Mouse (Mus musculus): Measurements from ENCODE around the gene Cxcl14. TPM values are rescaled to one million over a fixed set of nuclear protein-coding genes. Genes with fewer than 3 reads are reported as not detected.

Gene Cxcl14
- polyA plus RNA-seq, 1 experiment from 2014 or later, result 37.6 TPM

DNA sequence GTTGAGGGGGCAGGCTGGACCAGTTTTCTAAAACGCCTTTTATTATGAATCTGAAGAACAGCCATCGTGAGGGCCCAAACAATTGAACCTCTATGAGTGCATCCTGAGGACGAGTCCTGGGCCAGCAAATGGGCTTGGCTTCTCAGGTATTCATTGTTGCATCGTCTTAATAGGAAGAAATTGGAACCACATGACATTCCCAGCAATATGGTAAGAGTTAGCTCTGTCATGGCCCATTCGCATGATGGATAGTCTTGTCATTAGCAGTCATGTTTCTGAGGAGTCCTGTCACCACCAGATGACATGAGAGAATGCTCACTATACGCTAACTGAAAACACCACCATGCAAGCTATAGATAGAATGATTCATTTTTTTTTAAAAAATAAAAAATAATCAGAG is 32.8 kb upstream of the Cxcl14 start:
- 87% methylated on average over 6 of the region's 6 CpGs for WGBS
- Histone ChIP-seq H3K9ac (replicated peaks) (no peak overlapping the region), H3K36me3 (no peaks in the 10 kb centered on the region), H3K4me2 (replicated peaks) (no peak overlapping the region), H3K9me3 (no peaks in the 10 kb centered on the region), H3K27ac (replicated peaks) (no peak overlapping the region), H3K27me3 (peaks cover 40% of the 10 kb centered on the region), H3K4me3 (no peak overlapping the region), H3K4me1 (peaks cover 20% of the 10 kb centered on the region)
- ATAC-seq (ENCODE audit: low FRiP score, low read depth), result no peak

DNA sequence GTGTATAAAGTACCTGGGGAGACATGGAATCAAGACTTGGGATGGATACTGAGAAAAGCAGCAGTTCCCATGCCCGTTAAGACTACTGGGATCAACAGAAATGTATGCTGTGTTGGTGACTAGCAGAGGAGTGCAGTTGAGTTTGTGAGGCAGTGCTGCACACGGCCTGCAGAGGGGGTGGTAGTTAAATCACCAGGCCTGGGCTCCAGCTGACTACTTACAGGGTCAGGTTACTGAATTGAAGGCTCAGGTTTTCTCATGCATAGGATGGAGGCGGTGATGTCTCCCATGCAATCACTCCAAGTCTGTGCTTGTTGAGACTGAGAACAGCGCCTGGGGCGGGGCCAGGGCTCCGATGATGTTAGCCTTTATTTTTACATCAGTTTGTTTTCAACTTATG is 31.4 kb upstream of the Cxcl14 start:
- no peaks in the 10 kb centered on the region for H3K36me3 ChIP-seq
- peaks cover 30% of the 10 kb centered on the region for H3K27me3 ChIP-seq
- no peak overlapping the region for H3K4me3 ChIP-seq
- no peak overlapping the region for H3K27ac ChIP-seq (replicated peaks)
- no peak for ATAC-seq (ENCODE audit: low FRiP score, low read depth)
- H3K9ac ChIP-seq (replicated peaks), result no peak overlapping the region
- H3K9me3 ChIP-seq, result no peaks in the 10 kb centered on the region
- 31% methylated on average over 6 of the region's 6 CpGs for WGBS
- H3K4me1 ChIP-seq, result peaks cover 20% of the 10 kb centered on the region
- no peak overlapping the region for H3K4me2 ChIP-seq (replicated peaks)

DNA sequence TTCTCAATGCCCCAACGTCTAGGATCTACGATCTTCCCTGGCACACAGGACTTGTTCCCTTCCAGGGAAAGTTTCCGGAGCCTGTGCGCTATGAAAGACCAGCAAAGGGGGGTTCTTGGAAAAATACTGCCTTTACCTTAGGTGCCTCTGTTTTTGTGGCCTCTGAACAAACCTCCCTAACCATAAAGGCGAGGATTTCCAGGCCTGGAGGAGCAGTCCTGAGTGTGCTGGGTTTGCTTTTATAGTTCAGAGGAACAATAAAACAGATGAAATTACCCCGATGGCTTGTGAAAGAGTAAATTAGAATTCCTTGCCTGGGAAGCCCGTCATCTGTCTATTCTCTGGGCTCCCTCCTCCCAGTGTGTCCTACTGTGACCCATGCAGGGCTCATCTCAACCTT is 25.3 kb upstream of the Cxcl14 start:
- WGBS, result 72% methylated on average over 7 of the region's 7 CpGs

DNA sequence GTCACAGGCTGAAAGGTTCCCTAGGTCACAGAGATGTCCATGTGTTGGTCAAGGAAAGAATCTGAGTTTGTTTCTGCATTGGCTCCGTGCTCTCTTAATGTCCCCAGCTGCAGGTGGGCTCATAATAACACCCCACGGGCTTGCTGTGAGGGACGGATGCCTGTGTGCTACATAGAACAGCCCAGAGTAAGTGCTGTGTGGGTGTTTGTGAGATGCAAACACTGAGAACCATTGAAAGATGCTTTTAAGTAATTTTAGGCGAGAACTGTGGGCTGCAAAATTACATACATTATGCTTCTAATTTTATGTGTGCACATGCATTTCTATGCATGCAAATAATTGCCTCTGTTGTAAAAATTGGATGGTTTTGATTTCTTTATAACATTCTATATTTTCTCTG is 20.6 kb upstream of the Cxcl14 start:
- H3K9me3 ChIP-seq, result no peaks in the 10 kb centered on the region
- no peaks in the 10 kb centered on the region for H3K36me3 ChIP-seq
- H3K4me1 ChIP-seq, result peaks cover 17% of the 10 kb centered on the region
- H3K27ac ChIP-seq (replicated peaks), result no peak overlapping the region
- no peak overlapping the region for H3K4me2 ChIP-seq (replicated peaks)
- no peak overlapping the region for H3K9ac ChIP-seq (replicated peaks)
- no peak for ATAC-seq (ENCODE audit: low FRiP score, low read depth)
- H3K4me3 ChIP-seq, result no peak overlapping the region
- H3K27me3 ChIP-seq, result peaks cover 56% of the 10 kb centered on the region
- WGBS, result 64% methylated on average over 4 of the region's 4 CpGs

More for the DNA sequence above, 25.3 kb upstream of the Cxcl14 start:
- no peak for ATAC-seq (ENCODE audit: low FRiP score, low read depth)
- Histone ChIP-seq H3K9ac (replicated peaks) (no peak overlapping the region), H3K4me1 (no peaks in the 10 kb centered on the region), H3K36me3 (no peaks in the 10 kb centered on the region), H3K27ac (replicated peaks) (no peak overlapping the region), H3K9me3 (no peaks in the 10 kb centered on the region), H3K27me3 (peaks cover 47% of the 10 kb centered on the region), H3K4me2 (replicated peaks) (no peak overlapping the region), H3K4me3 (no peak overlapping the region)

DNA sequence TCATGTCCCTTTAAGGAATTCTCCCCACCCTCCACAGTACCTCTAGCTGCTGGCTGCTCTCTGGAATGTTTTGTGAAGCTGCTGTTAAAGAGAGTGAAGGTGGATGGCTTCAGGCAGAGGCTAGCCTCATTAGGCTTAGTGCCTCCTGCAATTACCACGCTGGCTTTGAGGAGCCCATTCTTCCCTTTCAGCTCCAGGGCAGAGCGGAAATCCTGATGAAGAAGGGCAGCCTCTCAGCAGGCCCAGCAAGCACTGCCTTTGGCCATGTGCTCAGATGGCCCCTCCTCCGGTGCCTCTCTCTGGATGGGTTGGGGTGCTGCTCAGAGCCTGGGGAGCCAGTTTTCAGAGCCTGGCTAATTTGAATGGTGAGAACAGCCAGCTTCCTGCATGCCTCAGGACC is 18.9 kb upstream of the Cxcl14 start:
- Histone ChIP-seq H3K27me3 (peaks cover 42% of the 10 kb centered on the region), H3K9me3 (peaks cover 6% of the 10 kb centered on the region; the same call in 1 of the 2 replicates), H3K4me1 (peaks cover 17% of the 10 kb centered on the region), H3K4me3 (no peak overlapping the region), H3K9ac (replicated peaks) (no peak overlapping the region), H3K27ac (replicated peaks) (no peak overlapping the region), H3K36me3 (no peaks in the 10 kb centered on the region), H3K4me2 (replicated peaks) (no peak overlapping the region)
- 13% methylated on average over 3 of the region's 3 CpGs for WGBS
- ATAC-seq (ENCODE audit: low FRiP score, low read depth), result peak; percentile 85

DNA sequence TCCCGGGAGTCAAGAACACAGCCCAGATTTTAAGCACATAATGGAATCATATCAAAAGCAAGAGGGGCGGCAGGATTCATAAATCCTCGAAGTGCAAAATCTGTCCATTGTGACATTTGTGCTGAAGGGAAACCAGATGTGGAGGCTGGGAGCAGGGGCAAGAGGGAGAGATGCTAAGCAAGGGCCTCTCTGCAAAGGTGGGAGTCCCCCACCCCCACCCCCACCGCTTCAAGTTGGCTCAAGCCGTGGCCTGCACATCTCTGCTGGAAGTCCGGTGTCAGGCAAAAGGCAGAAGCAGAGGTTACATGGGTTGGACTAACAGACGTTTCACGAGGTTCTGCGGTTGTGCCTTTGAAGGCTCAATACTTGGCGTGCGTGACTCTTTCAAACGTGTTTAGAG is 8.7 kb upstream of the Cxcl14 start:
- H3K27ac ChIP-seq (replicated peaks), result no peak overlapping the region
- H3K4me3 ChIP-seq, result no peak overlapping the region
- no peaks in the 10 kb centered on the region for H3K4me1 ChIP-seq
- H3K36me3 ChIP-seq, result no peaks in the 10 kb centered on the region
- no peak for ATAC-seq (ENCODE audit: low FRiP score, low read depth)
- no peaks in the 10 kb centered on the region for H3K9me3 ChIP-seq
- 70% methylated on average over 12 of the region's 12 CpGs for WGBS
- H3K9ac ChIP-seq (replicated peaks), result no peak overlapping the region
- no peak overlapping the region for H3K4me2 ChIP-seq (replicated peaks)
- peaks cover 46% of the 10 kb centered on the region for H3K27me3 ChIP-seq

DNA sequence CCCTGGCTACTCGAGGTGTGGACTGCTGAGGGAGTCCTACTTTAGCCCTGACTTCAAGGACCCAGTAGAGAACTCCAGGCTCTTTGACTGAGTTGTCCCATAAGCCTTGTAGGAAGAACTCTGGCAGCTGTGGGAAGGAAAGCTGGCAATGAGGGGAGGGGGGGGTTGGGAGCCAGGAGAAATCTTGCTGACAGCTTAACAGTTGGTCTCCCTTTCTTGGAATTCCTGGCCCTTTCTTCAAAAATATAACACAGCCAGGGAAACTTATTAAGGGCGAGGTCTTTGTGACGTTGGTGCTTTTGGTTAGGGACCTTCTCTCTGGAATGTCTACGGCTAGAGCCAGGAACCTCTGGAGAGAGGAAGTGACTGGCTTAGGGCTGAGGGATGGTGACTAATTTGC is 8.1 kb upstream of the Cxcl14 start:
- H3K4me2 ChIP-seq (replicated peaks), result no peak overlapping the region
- H3K27me3 ChIP-seq, result peaks cover 51% of the 10 kb centered on the region
- no peak overlapping the region for H3K9ac ChIP-seq (replicated peaks)
- H3K36me3 ChIP-seq, result no peaks in the 10 kb centered on the region
- no peak overlapping the region for H3K4me3 ChIP-seq
- WGBS, result 65% methylated on average over 4 of the region's 4 CpGs
- no peaks in the 10 kb centered on the region for H3K9me3 ChIP-seq
- no peak for ATAC-seq (ENCODE audit: low FRiP score, low read depth)
- H3K4me1 ChIP-seq, result no peaks in the 10 kb centered on the region
- no peak overlapping the region for H3K27ac ChIP-seq (replicated peaks)

DNA sequence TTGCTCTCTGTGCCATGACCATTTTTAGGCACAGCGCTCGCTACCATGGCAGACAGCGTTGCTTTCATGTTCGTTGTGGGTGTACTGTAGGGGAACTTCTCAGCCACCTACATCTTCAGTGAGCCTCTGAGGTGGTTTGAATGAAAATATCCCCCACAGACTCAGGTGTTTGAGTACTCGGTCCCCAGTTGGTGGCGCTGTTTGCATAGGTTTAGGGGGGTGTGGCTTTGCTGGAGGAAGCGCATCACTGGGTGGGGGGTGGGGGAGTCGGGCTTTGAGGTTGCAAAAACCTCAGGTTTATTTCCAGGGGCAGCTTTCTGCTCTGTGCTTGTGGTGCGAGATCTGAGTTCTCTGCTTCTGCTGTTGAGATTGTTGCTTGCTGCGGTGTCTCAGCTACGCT is 3.0 kb upstream of the Cxcl14 start:
- H3K9ac ChIP-seq (replicated peaks), result no peak overlapping the region
- H3K4me3 ChIP-seq, result no peak overlapping the region
- H3K36me3 ChIP-seq, result no peaks in the 10 kb centered on the region
- H3K27me3 ChIP-seq, result peaks cover 74% of the 10 kb centered on the region
- WGBS, result 93% methylated on average over 11 of the region's 11 CpGs
- peaks cover 20% of the 10 kb centered on the region for H3K4me1 ChIP-seq
- H3K27ac ChIP-seq (replicated peaks), result no peak overlapping the region
- no peak for ATAC-seq (ENCODE audit: low FRiP score, low read depth)
- H3K4me2 ChIP-seq (replicated peaks), result no peak overlapping the region
- no peaks in the 10 kb centered on the region for H3K9me3 ChIP-seq

DNA sequence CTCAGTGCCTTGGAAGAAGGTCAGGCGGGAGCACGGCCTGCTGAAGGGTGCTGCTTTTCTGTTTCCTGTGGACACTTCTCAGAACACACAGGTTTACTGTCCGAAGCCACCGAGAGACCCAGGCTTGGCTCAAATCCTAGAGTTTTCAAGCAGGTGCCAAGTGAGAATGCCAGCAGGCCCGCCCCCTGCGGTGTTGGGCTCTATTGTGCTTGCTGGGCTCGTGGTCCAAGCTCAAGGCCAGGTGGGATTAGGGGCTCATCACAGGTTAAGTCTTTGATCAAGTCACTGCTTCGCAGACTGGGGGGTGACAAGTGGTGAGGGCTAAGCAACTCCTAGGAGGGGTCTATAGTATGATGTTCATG is 289 bp upstream of the Cxcl14 start:
- no peak overlapping the region for H3K27ac ChIP-seq (replicated peaks)
- no peaks in the 10 kb centered on the region for H3K9me3 ChIP-seq
- H3K36me3 ChIP-seq, result no peaks in the 10 kb centered on the region
- no peak for ATAC-seq (ENCODE audit: low FRiP score, low read depth)
- peak overlapping the region; percentile 54 for H3K4me3 ChIP-seq
- peak overlapping the region; percentile 67 for H3K9ac ChIP-seq (replicated peaks)
- H3K4me1 ChIP-seq, result peaks cover 20% of the 10 kb centered on the region
- H3K4me2 ChIP-seq (replicated peaks), result peak overlapping the region; percentile 92
- peaks cover 82% of the 10 kb centered on the region for H3K27me3 ChIP-seq
- WGBS, result 6% methylated on average over 8 of the region's 8 CpGs

DNA sequence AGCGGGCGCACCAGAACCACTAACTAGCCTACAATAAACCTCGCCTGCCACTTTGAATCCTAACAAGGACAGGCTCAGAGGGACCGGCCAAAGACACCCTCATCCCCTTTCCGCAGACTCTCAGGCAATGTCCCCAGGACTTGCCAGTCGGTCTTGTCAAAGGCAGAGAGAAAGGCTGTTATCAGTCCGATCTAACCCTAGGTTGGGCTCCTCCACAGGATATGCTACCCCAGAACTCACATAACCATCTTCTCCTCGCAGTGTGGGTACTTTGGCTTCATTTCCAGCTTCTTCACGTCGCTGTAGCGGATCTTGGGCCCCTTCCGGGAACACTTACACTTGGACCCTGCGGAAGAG is 787 bp downstream of the Cxcl14 start:
- Histone ChIP-seq H3K27ac (replicated peaks) (no peak overlapping the region), H3K9me3 (no peaks in the 10 kb centered on the region), H3K4me3 (peak overlapping the region; percentile 54), H3K4me2 (replicated peaks) (peak overlapping the region; percentile 92), H3K9ac (replicated peaks) (peak overlapping the region; percentile 67), H3K27me3 (peaks cover 93% of the 10 kb centered on the region), H3K36me3 (no peaks in the 10 kb centered on the region), H3K4me1 (peaks cover 20% of the 10 kb centered on the region)
- WGBS, result 1% methylated on average over 13 of the region's 13 CpGs
- peak; percentile 4; the same call in 1 of the 2 replicates for ATAC-seq (ENCODE audit: low FRiP score, low read depth)

DNA sequence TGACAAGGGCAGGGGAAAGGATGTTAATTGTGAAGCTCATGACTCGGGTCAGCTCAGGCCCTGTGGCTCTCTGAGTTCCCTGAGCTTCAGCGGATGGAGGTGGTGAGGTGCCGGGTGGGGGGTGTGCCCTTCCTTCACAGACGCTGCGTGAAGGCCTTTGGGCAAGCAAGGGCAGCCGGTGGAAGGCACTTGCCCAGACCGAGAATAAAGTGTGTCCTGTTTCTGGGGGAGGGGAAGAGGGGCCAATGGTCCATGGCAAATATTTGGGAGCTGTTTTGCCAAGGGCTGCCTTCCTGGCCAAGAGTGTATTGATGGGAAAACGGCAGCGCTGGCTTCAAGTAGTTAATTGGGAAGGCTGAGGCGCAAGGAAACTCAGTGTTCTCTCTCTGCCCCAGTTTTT is 1.4 kb downstream of the Cxcl14 start:
- ATAC-seq (ENCODE audit: low FRiP score, low read depth), result no peak
- WGBS, result 2% methylated on average over 10 of the region's 10 CpGs
- Histone ChIP-seq H3K27me3 (peaks cover 94% of the 10 kb centered on the region), H3K36me3 (no peaks in the 10 kb centered on the region), H3K9ac (replicated peaks) (no peak overlapping the region), H3K4me2 (replicated peaks) (peak overlapping the region; percentile 92), H3K27ac (replicated peaks) (no peak overlapping the region), H3K9me3 (no peaks in the 10 kb centered on the region), H3K4me3 (peak overlapping the region; percentile 54), H3K4me1 (peaks cover 20% of the 10 kb centered on the region)

DNA sequence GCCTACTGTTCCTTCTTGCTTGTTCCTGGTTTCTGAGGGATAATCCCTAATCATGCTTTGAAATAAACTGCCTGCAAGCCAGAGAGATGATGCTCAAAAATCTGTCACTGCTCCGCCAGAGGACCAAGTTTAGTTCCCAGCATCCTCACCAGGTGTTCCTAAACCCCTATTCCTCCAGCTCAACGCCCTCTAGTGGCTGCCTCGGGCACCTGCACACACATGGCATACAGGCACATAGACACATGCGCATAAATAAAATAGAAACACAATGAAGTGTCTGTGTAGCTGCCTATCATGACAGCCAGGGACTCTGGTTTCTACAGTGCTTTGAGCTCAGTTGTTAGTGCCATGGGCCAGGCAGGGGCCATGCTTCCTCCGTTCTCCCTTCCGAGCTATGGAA is 6.4 kb downstream of the Cxcl14 start:
- Histone ChIP-seq H3K4me1 (peaks cover 12% of the 10 kb centered on the region), H3K9ac (replicated peaks) (no peak overlapping the region), H3K4me3 (no peak overlapping the region), H3K36me3 (no peaks in the 10 kb centered on the region), H3K4me2 (replicated peaks) (no peak overlapping the region), H3K27ac (replicated peaks) (no peak overlapping the region), H3K9me3 (no peaks in the 10 kb centered on the region), H3K27me3 (peaks cover 77% of the 10 kb centered on the region)
- ATAC-seq (ENCODE audit: low FRiP score, low read depth), result no peak
- 85% methylated on average over 6 of the region's 6 CpGs for WGBS

DNA sequence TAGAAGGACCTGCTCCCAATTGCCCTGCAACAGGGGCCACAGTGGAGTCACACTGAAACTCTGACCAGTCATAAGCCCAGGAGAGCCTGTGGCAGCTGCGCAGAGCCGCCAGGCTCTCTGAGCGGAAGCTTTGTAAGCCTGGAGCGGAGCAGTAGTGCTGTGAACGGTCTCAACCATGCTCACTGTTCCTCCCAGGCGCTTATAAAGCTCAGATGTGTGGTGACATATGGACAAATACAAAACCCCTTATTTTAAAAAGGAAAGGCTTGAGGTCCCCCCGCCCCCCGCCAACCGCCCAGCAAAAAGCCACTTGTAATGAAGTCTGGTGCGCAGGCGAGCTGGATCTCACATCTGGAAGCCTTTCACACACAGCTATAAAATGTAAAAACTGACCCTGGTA is 7.1 kb downstream of the Cxcl14 start:
- 0 out of 2 replicates have a peak, but pooled peaks have one; percentile 38 for ATAC-seq (ENCODE audit: low FRiP score, low read depth)
- WGBS, result 64% methylated on average over 11 of the region's 11 CpGs
- H3K4me2 ChIP-seq (replicated peaks), result no peak overlapping the region
- H3K27ac ChIP-seq (replicated peaks), result no peak overlapping the region
- no peak overlapping the region for H3K4me3 ChIP-seq
- H3K27me3 ChIP-seq, result peaks cover 75% of the 10 kb centered on the region
- H3K36me3 ChIP-seq, result no peaks in the 10 kb centered on the region
- H3K4me1 ChIP-seq, result peaks cover 9% of the 10 kb centered on the region
- no peaks in the 10 kb centered on the region for H3K9me3 ChIP-seq
- no peak overlapping the region for H3K9ac ChIP-seq (replicated peaks)

All from midbrain, embryonic 12.5 days (tissue).